Mouse (Mus musculus): ENCODE measurements around the gene Eef1e1. TPM values are rescaled to one million over a fixed set of nuclear protein-coding genes. Genes with fewer than 3 reads are reported as not detected.
"Not testable (repeated sequence)": the region's sequence is repeated elsewhere in the genome, so short reads cannot be mapped to it uniquely, and the experiment has no call there.

Gene Eef1e1
- 10 to 100 TPM; 23.1 to 37.0 (median 28.5) TPM for total RNA-seq (2022)

DNA sequence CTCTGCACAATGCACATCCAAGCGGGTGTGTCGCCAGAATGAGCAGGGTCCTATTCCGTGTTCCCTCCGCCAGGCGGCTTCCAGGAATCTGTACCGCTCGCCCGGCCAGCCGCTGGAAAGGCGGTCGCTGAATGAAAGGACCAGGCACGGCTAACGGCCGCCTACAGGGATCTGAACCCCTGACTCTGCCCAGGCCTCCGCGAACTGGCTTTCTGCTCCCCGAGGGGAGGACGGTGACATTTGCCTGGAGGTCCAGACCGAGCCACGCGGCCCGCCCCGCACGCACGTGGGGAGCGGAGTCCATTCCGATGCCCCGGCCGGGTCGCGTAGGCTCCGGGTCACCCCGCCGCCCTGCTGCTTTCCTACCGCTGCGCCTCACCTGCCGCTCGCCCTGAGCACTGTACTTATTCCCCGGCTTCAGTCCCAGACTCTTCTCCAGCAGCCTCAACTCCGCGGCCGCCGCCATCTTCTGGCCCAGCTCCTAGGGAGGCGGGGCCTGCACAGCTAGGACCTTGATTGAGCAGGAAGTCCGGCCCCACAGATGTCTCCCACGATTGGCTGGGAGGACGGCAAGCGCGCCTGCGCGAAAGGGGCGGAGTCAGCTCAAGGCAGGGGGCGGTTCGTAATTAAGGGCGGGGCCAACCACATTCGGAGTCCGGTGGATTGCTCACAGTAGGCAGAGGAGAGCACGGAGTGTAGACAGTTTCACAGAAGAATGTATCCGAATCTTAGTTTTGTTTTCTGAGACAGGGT lies at the start of gene Eef1e1:
Gene Eef1e1, minus strand, starts transcription at position 531 of the 753 bp plus-strand sequence.
- peak; percentile 93 to 94 for DNase-seq (ENCODE audit: low spot score in 2 of 2)

DNA sequence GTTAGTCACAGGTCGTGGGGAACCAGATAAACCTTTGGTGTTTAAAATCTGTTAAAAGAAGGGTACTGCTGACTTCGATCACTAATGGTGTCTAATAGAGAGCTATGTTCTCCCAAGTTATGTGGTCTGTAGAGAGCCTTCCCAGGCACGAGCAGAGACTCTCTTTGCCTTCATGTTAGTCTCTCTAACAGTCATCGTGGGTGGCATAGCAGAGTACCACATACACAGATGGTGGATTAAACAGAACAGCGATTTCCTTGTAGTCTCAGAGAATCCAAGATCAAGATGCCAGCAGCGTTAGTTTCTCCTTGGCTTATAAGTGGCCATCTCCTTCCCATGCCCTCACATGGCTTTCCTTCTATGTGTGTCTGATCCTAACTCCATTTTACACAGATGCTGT lies 32.0 kb upstream of the Eef1e1 start:
- no peak for DNase-seq (ENCODE audit: low spot score in 2 of 2)

DNA sequence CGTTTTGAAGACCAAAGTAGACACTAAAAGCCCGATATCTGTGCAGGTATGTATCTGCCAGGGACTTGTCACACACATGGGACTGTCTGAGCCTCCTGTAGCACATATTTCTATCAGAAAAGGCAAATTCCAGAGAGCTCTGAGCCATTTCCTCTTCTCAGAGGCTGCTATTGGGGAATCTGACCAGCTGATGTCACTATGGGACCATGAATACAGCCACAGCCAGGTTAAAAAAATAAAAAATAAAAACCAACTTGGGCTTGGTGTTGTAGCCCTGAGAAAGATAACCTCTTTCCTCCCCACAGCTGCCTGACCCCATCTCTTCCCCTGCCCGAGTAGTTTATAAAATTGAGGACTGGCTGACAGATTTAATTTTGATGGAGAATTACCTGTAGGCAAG lies 31.2 kb upstream of the Eef1e1 start:
- peak; percentile 12 to 38 for DNase-seq (ENCODE audit: low spot score in 2 of 2)

DNA sequence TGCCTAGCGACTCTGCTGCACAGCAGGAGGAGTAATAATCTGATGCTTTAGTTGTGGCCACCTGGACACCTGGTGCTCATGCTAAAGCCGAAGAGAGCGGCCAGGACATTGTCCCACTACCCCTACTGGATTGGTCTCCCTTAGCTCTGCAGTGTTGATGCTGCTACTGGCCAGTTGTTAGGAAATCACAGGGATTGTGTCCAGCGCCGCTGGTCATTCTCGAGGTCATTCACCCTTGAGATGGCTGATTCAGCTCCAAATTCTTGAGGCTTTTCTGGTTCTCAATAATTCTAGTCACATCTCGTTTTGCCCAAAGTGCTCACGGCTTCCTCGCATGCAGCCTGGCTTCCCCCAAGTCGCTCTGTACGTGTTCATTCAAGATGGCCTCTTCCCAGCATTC lies 29.9 kb upstream of the Eef1e1 start:
- no peak for DNase-seq (ENCODE audit: low spot score in 2 of 2)

DNA sequence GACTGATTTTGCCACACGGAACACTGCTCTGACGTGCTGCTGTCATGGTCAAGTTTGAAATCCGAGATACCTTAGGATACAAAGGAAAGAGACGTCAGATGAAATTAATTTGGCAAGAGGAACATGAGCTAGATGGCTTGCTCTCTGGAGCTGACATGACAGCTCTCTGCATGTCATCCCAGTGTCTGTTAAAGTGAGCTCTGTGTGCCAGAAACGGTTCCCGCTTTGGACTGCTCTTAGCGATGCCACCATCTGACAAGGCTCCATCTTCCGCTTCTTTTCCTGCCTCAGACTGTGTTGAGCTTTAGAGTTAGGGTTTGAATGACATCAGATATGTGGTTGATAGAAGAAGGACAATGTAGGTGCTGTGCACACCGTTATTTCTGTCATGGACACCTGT lies 13.5 kb upstream of the Eef1e1 start:
- DNase-seq (ENCODE audit: low spot score in 2 of 2): no peak

DNA sequence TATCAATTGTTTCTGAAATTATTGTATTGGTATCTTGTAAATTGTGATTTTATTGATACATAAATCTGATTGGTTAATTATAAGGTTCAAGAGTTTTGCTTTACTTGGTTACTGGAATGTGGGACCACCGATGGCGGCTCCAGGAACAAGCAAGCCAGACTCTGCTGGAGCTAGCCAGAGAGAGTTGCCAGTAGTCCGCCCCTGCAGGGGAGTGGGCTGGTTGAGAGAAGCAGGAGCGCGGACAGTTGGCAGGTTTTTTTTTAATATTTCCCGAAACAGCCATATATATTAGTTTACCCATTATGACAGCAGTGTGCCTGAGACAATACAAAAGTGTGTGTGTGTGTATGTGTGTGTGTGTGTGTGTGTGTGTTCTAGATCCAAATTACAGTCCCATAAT lies 12.6 kb upstream of the Eef1e1 start:
- DNase-seq (ENCODE audit: low spot score in 2 of 2): not testable (repeated sequence)

DNA sequence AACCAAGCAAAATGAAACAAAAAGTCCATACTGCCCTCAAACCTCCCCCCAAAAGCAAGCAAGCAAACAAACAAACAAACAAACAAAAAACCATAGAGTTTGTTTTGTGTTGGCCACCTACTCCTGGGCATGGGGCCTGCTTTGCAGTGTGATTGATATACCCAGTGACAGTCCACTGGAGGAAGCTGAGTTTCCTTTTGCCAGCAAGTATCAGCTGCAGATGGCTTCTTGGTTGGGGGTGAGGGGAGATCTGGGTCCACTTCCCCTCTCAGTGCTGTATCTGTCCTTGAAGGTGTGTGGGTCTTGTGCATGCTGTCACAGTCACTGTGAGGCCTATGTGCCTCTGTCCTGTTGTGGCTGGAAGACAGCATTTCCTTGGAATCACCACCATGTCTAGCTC lies 11.2 kb upstream of the Eef1e1 start:
- no peak for DNase-seq (ENCODE audit: low spot score in 2 of 2)

DNA sequence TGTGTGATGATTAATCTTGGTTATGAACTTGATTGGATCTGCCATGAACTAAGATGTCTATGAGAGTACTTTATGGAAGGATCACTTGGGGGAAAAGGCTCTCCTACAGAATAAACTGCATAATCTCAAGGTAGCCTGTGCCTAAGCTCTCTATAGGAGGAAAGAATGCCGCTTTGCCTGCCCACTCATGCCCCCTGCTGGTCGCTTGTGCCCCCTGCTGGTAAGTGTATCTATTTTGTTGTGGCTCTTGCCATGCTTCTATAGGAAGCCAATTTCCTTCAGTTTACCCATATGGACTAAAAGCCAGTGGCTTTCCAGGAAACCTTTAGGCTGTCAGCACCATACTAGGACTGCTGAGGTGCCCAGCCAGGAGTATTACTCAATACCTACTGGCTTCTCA lies 9.7 kb upstream of the Eef1e1 start:
- DNase-seq (ENCODE audit: low spot score in 2 of 2): no peak

DNA sequence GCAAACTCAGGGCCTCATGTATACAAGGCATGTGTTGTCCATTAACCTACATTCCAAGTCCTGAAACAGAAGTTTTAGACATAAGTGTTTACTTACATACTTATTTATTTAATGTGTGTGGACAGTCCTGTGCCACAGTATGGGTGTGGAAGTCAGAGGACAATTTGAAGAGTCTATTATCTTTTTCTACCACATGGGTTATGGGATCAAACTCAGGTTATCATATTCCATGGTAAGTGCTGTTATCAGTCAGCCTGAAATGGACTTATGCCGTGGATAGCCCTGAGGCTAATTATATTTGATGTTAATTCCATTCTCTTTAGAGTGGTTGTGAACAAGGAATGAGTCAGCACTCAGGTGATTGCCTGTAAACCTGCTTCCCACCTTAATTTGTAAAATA lies 5.9 kb upstream of the Eef1e1 start:
- no peak for DNase-seq (ENCODE audit: low spot score in 2 of 2)

DNA sequence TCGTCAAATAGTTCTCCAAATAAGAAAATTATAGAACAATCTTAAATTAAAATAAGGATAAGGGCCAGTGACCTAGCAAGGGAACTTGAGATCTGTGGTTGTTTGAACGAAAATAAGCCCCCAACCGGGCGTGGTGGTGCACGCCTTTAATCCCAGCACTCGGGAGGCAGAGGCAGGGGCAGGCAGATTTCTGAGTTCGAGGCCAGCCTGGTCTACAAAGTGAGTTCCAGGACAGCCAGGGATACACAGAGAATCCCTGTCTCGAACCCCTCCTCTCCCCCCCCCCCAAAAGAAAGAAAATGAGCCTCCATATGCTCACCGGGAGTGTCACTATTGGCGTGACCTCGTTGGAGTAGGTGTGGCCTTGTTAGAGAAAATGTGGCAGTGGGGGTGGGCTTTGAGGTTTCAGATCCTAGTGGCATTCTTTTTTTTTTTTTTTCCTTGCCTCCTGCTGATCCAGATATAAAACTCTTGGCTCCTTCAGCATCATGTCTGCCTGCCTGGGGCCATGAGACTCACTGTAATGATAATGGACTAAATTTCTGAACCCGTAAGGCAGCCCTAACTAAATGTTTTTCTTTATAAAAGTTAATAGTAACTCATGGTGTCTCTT lies 772 bp upstream of the Eef1e1 start:
- no peak for DNase-seq (ENCODE audit: low spot score in 2 of 2)

DNA sequence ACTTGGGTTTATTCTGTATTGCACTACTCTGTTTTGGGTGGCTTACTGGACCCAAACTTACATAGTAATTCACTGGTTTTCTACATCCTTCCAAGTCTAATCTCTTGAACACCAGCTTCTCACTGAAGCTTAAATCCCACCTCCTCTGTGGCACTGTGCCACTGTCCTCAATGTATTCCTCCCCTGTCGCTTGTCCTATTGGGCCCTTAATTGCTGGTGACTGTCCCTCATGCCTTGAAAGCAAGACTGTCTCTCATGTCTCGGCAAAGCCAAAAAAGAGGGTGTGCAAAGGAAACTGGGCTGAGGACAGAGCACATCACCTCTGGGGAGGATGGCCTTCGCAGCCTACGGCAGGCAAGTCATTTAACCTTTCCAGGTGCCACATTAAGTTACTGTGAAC lies 993 bp downstream of the Eef1e1 start:
- DNase-seq (ENCODE audit: low spot score in 2 of 2): no peak

DNA sequence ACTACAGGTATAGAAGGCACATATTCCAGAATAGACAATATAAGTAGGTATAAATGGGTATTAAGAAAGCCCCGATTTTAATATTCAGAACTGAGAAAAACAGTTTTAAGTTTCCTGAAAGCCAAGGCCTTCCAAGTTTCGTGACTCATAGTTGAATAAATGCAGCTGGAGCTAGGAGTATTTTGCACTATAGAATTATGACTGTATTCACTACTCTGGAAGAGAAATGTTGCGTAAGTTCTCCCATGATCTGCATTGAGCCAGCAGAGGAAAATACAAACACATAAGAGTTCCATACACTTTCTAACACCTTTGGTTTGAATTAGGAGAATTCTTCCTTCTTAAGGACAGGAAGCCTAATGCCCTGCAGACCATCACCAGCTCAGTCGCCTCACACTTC lies 8.6 kb downstream of the Eef1e1 start:
- DNase-seq (ENCODE audit: low spot score in 2 of 2): no peak

DNA sequence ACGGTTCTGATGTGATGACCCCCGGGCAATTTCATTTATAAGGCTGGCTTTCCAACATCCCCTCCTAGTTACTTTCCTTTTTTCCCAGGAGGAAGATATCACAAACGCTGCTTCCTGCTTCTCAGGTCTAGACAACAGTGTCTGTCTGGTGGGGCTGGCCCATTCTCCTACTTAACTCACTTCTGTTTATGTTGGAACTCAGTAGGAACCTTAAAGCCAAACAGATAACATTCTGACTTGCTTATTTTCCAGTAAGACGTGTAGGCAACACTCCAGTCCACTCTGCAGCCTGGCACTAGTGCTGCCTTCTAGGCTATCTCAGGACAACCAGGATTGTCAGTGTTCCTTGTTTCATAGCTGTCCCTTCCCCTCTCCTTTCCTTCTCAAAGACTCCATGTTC lies 9.8 kb downstream of the Eef1e1 start:
- no peak for DNase-seq (ENCODE audit: low spot score in 2 of 2)

DNA sequence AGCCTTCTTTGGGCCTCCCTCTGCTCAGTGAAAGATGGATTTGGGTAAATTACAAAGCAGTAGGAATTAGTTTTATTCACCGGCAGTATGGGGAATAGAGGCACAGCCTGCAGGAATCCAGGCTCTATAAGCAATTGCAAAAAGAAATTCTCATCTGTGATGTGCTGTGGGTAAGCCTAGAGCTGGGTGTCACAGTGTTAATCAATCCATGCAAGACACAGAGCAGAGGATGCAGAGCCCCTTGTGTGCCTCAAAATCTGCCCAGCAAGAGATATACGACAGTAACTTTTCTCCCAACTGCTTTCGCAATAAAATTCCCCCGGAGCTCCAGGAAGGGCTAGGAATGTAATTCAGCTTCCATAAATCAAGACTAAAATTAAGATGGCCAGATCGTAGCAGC lies 17.4 kb downstream of the Eef1e1 start:
- DNase-seq (ENCODE audit: low spot score in 2 of 2): no peak

DNA sequence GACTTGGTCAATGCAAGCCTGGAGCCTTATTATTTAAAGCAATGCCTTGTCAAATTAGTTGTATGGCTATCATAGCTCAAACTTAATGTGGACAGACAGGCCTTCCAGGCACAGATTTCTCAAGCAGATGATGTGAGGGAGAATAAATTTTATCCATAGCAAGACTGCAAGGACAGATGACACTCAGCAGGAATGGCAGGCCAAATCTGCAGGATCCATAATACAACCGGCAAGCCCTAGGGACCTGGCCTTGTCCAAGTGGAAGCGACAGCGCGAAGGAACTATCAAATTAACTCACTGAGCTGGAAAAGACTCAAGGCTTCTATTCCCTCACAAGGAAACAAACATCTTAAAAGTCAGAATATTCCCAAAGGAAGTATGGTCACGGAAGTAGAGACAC lies 17.9 kb downstream of the Eef1e1 start:
- DNase-seq (ENCODE audit: low spot score in 2 of 2): no peak

DNA sequence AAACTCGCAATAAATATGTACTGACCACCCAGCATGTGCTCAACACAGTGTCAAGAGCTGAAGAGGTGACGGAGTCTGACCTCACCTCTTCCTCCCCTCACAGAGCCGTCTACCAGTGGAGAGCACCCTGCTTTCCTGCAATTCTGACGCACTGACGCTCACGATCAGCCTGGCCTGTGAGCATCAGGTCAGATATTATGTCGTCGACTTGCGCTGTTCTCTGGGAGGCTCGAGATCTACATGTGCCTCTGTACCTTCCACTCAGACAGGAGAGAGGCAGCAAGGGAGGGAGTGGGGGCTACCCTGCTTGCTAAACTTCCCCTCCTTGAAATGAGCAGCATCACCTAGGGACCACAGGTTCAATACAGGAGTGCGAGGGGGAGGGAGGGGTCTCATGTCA lies 20.2 kb downstream of the Eef1e1 start:
- DNase-seq (ENCODE audit: low spot score in 2 of 2): no peak

DNA sequence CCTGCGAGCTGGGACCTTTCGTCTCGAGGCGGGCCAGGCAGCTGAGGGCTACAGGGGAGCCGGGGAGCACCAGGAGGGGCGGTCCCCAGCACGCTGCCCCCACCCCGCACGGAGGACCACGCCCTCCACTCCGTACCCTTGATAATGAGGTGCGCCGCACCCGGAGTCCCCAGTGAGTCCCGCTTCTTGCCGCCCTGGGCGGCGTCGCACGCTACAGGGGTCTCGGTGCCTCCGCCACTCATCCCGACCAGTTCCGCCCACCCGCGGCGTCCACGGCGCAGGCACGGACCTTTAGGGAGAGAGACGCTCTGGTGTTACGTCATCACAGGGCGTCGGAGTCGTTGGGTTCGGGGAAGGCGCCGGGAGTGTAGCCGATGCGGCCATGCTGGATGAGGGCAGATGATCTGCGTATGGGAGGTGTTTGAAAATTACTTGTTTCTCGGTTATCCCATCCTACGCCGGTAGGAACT lies 24.0 kb downstream of the Eef1e1 start, which contains the start of gene Bloc1s5:
Gene Bloc1s5, minus strand, starts transcription at position 310 of the 470 bp plus-strand sequence.
- DNase-seq (ENCODE audit: low spot score in 2 of 2): peak; percentile 94

DNA sequence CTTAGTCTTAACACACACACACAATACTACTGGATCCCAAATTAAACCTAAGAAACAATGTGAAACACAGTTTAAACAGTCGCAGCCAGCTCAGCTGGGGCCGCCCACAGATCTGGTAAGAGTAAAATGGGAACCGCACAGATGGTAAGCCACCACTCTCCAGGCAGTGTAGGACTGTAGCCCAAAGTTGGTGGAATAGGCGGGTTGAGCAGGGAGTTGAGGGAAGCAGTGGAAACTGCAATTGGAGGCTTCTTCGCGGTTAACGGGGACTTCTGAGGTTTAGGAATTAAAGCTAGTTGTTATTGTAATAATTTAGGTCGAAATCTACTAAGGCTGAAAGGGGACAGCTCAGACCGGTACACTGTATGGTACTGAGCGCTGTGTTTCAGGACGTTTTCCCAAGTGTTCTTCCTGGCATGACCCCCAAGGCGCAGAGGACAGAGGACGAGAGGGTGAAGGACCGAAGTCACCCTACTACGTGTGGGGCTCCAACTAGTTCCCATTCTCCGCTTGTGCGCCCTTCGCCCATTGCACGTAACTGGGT lies 24.5 kb downstream of the Eef1e1 start:
- peak; percentile 83 for DNase-seq (ENCODE audit: low spot score in 2 of 2)

DNA sequence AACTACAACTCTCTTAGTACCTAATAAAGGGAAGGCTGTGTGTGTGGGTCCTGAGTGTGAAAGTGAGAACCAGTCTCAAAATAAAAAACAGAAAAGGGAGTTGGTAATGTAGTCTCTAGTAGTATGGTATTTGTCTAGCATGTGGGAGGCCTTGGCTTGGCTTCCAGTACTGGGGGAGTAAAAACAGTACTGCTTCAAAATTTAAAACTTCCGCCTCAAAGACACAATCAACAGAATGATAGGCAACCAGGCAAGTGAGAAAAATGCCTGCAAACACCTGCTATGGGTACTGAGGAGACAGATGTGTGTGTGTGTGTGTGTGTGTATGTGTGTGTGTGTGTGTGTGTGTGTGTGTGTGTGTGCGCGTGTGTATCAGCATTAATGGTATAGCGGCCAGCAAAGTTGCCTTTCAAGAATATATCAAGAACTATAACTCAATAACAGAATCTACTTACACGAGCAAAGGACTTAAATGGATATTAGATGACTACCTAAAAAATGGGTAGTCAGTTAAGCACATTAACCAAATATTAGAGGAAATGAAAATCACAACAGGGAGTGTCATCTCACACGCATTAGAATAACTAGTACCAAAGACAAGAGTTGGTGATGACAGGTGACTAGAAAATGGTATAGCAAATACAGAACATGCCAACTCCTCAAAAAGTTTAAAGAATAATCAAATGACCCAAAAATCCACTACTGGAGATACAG lies 25.4 kb downstream of the Eef1e1 start:
- DNase-seq (ENCODE audit: low spot score in 2 of 2): peak; percentile 25 to 33

DNA sequence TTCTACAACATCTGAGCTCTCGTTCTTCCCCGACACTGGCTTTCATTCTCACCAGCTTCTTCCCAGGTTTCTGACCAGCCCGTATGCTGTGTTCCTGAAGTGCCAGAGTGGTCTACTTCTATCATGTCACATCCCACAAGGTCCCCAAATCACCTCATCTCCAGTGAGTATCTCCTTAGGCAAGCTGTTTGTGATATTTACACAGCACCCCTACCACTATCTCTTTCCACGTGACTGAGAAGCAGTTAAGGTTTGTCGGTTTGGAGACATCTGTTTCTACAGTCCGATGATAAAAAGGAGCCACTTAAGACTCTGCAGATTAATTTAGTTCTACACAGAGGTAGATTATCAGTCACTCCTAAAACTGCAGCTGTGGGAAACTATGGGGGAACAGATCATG lies 26.3 kb downstream of the Eef1e1 start:
- DNase-seq (ENCODE audit: low spot score in 2 of 2): no peak

DNA sequence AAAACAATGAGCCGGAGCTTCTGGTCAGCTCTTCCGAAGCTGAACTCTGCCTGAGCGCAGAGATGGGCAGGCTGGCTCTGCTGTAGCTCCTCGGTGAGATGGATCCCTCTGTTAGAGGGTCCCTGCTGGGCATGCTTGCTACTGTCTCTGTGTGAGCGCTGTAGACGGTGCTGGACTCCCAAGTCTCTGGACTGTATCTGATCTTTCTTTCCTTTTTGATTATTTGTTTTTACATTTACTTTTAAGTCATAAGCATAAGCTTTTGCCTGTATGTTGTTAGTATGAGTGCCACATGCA lies 32.7 kb downstream of the Eef1e1 start:
- no peak for DNase-seq (ENCODE audit: low spot score in 2 of 2)

DNA sequence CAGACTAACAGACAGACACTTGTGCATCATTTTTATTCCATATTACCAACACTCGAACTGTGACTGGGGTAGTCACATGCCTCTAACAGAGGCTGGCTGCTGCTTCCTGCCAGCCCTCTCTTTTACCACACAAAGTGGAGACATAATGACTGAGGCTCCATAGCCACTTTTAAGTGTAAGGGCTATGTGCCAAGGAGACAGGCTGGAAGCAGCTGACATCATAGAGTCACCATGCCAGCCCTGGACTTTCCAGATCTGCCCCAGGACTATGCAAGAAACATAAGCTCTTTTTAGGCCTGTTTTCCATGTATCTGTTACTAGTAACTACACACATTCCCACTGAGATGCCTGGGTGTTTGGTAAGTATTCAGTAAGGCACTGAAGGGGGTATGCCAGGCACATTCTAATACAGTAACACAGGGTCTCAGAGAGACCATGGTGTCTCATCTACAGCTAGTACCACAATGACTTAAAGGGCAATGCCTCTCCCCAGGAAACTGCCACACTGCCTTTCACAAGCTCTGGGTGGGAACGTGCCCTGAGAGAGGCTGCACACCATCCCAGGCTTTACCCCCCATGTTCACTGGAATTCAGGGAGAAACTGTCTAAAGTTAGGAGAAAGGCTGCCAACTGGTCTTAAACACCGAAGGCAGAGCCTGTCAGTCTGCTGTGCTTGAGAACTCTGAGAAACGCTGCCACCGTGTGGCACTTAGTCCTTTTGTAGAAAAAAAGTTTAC lies 33.2 kb downstream of the Eef1e1 start:
- no peak for DNase-seq (ENCODE audit: low spot score in 2 of 2)
